Mouse (Mus musculus) E14TG2a.4 (cell line): ENCODE results near the gene Erg28.

Experiments
- CTCF ChIP-seq: conservative IDR thresholded peaks from 2 replicates; pipeline ENCODE4 v1.5.1; 2014; ENCODE audit warnings: low read length
- NANOG ChIP-seq: IDR thresholded peaks from 2 replicates; pipeline ENCODE4 v1.6.1; 2014; ENCODE audit warnings: borderline replicate concordance, low read length, mixed read lengths
- POU5F1 ChIP-seq: IDR thresholded peaks from 2 replicates; pipeline ENCODE4 v1.6.1; 2014; ENCODE audit warnings: low read length, borderline replicate concordance

DNA sequence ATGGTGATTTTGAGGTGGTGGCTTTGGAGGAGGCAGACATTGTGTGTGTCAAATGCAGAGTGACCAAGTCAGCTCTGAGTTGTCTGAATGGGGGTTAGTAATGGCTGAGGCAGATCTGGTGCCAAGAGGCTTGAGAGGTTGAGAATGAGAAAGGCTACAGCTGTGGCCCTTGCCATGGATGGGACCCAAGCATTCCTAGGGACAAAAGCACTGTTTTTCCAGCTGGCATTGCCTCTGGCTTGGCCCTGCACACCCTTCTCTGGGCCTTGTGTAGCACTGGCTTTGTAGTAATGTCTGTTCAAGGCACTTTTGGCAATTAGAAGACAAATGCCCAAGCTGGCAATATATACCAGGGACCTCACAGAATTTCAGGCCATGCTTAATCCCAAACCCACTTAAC, 13.4 kb downstream of the Erg28 start:
- TF ChIP-seq CTCF (no peak), POU5F1 (no peak), NANOG (no peak)
